Mouse (Mus musculus): ENCODE measurements around the gene Tmed1. TPM values are rescaled to one million over a fixed set of nuclear protein-coding genes. Genes with fewer than 3 reads are reported as not detected.
"Not testable (repeated sequence)": the region's sequence is repeated elsewhere in the genome, so short reads cannot be mapped to it uniquely, and the experiment has no call there.

The Tmed1 gene
- polyA plus RNA-seq, 1 experiment from 2014 or later = 83.5 TPM

GRCm38 (mm10) chr9:21497050-21497542 is 13.0 kb downstream of the Tmed1 start:
- ATAC-seq (replicated peaks; ENCODE audit: low FRiP score) = no peak
- Histone ChIP-seq H3K27ac (ENCODE audit: low read depth, low read length) (no peak overlapping the region), H3K4me2 (ENCODE audit: low read depth, low read length, severe bottlenecking) (no peak overlapping the region), H3K27me3 (ENCODE audit: control insufficient read depth, insufficient read depth, low read length) (no peaks in the 10 kb centered on the region), H3K36me3 (ENCODE audit: control insufficient read depth, insufficient read depth, low read length) (no peaks in the 10 kb centered on the region), H3K4me1 (replicated peaks; ENCODE audit: control insufficient read depth, insufficient read depth, low read length) (no peaks in the 10 kb centered on the region), H3K9me3 (ENCODE audit: control insufficient read depth, low read length) (no peaks in the 10 kb centered on the region), H3K4me3 (ENCODE audit: low read depth, low read length) (no peak overlapping the region), H3K9ac (ENCODE audit: low read length) (no peak overlapping the region)
- WGBS = 89% methylated on average over 16 of the region's 16 CpGs
- no peak for DNase-seq (ENCODE audit: low spot score)

GRCm38 (mm10) chr9:21496308-21497049 is 13.6 kb downstream of the Tmed1 start:
- 85% methylated on average over 17 of the region's 19 CpGs for WGBS
- Histone ChIP-seq H3K9me3 (ENCODE audit: control insufficient read depth, low read length) (no peaks in the 10 kb centered on the region), H3K36me3 (ENCODE audit: control insufficient read depth, insufficient read depth, low read length) (no peaks in the 10 kb centered on the region), H3K27ac (ENCODE audit: low read depth, low read length) (peak overlapping the region; percentile 12; the same call in 1 of the 2 replicates), H3K27me3 (ENCODE audit: control insufficient read depth, insufficient read depth, low read length) (no peaks in the 10 kb centered on the region), H3K4me2 (ENCODE audit: low read depth, low read length, severe bottlenecking) (0 out of 2 replicates have a peak overlapping the region, but pooled peaks have one; percentile 5), H3K4me1 (replicated peaks; ENCODE audit: control insufficient read depth, insufficient read depth, low read length) (no peaks in the 10 kb centered on the region), H3K4me3 (ENCODE audit: low read depth, low read length) (no peak overlapping the region), H3K9ac (ENCODE audit: low read length) (no peak overlapping the region; the same call in 1 of the 2 replicates)
- DNase-seq (ENCODE audit: low spot score) (no peak), ATAC-seq (replicated peaks; ENCODE audit: low FRiP score) (no peak)

DNA sequence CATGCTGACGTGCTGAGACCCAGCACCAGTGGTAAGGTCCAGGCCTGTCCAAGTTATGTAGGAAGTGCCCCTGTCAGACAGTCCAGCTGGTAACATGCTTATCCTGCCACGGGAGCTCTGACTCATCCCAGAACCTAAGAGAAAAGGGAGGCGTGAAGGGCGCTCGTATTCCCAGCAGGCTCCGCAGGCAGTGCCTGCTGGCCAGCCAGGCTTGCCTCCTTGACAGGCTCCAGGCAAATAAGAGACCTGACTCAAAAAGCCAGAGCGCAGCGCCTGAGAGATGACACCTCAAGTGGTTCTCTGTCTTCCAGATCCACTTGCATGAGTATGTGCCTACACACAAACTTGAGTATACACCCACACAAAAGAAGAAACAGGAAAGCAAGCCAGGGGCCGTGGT is 15.3 kb downstream of the Tmed1 start:
- Histone ChIP-seq H3K4me1 (replicated peaks; ENCODE audit: control insufficient read depth, insufficient read depth, low read length) (no peaks in the 10 kb centered on the region), H3K27ac (ENCODE audit: low read depth, low read length) (no peak overlapping the region), H3K4me3 (ENCODE audit: low read depth, low read length) (no peak overlapping the region), H3K27me3 (ENCODE audit: control insufficient read depth, insufficient read depth, low read length) (no peaks in the 10 kb centered on the region), H3K9me3 (ENCODE audit: control insufficient read depth, low read length) (no peaks in the 10 kb centered on the region), H3K9ac (ENCODE audit: low read length) (no peak overlapping the region), H3K4me2 (ENCODE audit: low read depth, low read length, severe bottlenecking) (no peak overlapping the region), H3K36me3 (ENCODE audit: control insufficient read depth, insufficient read depth, low read length) (no peaks in the 10 kb centered on the region)
- WGBS = 89% methylated on average over 9 of the region's 9 CpGs
- no peak for ATAC-seq (replicated peaks; ENCODE audit: low FRiP score)
- DNase-seq (ENCODE audit: low spot score) = no peak

- DNase-seq (ENCODE audit: low spot score) = no peak
- Histone ChIP-seq H3K36me3 (ENCODE audit: control insufficient read depth, insufficient read depth, low read length) (no peaks in the 10 kb centered on the region), H3K27ac (ENCODE audit: low read depth, low read length) (no peak overlapping the region), H3K9me3 (ENCODE audit: control insufficient read depth, low read length) (no peaks in the 10 kb centered on the region), H3K4me3 (ENCODE audit: low read depth, low read length) (no peak overlapping the region), H3K4me2 (ENCODE audit: low read depth, low read length, severe bottlenecking) (no peak overlapping the region), H3K9ac (ENCODE audit: low read length) (no peak overlapping the region), H3K4me1 (replicated peaks; ENCODE audit: control insufficient read depth, insufficient read depth, low read length) (no peaks in the 10 kb centered on the region), H3K27me3 (ENCODE audit: control insufficient read depth, insufficient read depth, low read length) (no peaks in the 10 kb centered on the region)
- 53% methylated on average over 2 of the region's 2 CpGs for WGBS
- ATAC-seq (replicated peaks; ENCODE audit: low FRiP score) = no peak
Measured at GRCm38 (mm10) chr9:21493907-21494306, 16.1 kb downstream of the Tmed1 start.

GRCm38 (mm10) chr9:21490696-21491095 is 19.4 kb downstream of the Tmed1 start:
- no peaks in the 10 kb centered on the region for H3K27me3 ChIP-seq (ENCODE audit: control insufficient read depth, insufficient read depth, low read length)
- H3K27ac ChIP-seq (ENCODE audit: low read depth, low read length) = no peak overlapping the region
- no peak for DNase-seq (ENCODE audit: low spot score)
- no peak overlapping the region for H3K9ac ChIP-seq (ENCODE audit: low read length)
- no peaks in the 10 kb centered on the region for H3K4me1 ChIP-seq (replicated peaks; ENCODE audit: control insufficient read depth, insufficient read depth, low read length)
- H3K4me2 ChIP-seq (ENCODE audit: low read depth, low read length, severe bottlenecking) = no peak overlapping the region
- no peak for ATAC-seq (replicated peaks; ENCODE audit: low FRiP score)
- H3K4me3 ChIP-seq (ENCODE audit: low read depth, low read length) = no peak overlapping the region
- 91% methylated on average over 9 of the region's 9 CpGs for WGBS
- H3K36me3 ChIP-seq (ENCODE audit: control insufficient read depth, insufficient read depth, low read length) = peaks cover 1% of the 10 kb centered on the region; the same call in 1 of the 2 replicates
- no peaks in the 10 kb centered on the region for H3K9me3 ChIP-seq (ENCODE audit: control insufficient read depth, low read length)

GRCm38 (mm10) chr9:21488246-21488645 is 21.8 kb downstream of the Tmed1 start:
- H3K36me3 ChIP-seq (ENCODE audit: control insufficient read depth, insufficient read depth, low read length); H3K9me3 ChIP-seq (ENCODE audit: control insufficient read depth, low read length); DNase-seq (ENCODE audit: low spot score); H3K9ac ChIP-seq (ENCODE audit: low read length); H3K4me1 ChIP-seq (replicated peaks; ENCODE audit: control insufficient read depth, insufficient read depth, low read length); ATAC-seq (replicated peaks; ENCODE audit: low FRiP score); H3K4me3 ChIP-seq (ENCODE audit: low read depth, low read length); H3K27ac ChIP-seq (ENCODE audit: low read depth, low read length); H3K4me2 ChIP-seq (ENCODE audit: low read depth, low read length, severe bottlenecking); H3K27me3 ChIP-seq (ENCODE audit: control insufficient read depth, insufficient read depth, low read length): not testable (repeated sequence)
- 100% methylated on average over 1 of the region's 2 CpGs for WGBS

DNA sequence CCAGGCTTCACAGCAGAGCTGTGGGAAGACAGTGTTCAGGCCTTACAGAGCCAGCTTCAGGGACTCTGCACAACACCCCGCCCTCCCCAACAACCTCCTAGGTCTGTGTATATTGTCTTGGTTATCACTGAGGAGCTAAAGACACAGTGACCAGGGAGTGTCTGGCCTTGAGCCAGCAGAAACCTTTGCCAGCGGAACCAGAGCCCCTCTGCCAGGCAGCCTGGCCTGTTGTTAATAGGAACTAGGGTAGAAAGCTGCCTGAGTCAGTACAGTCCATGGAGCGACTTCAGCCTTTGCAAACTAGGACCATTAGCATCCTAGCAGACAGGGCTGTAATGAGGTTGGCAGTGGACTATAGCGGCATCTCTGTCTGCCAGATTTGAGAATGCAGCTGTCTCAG is 26.0 kb downstream of the Tmed1 start:
- H3K9ac ChIP-seq (ENCODE audit: low read length) = no peak overlapping the region
- DNase-seq (ENCODE audit: low spot score) (no peak), ATAC-seq (replicated peaks; ENCODE audit: low FRiP score) (no peak)
- H3K4me3 ChIP-seq (ENCODE audit: low read depth, low read length) = no peak overlapping the region
- no peaks in the 10 kb centered on the region for H3K9me3 ChIP-seq (ENCODE audit: control insufficient read depth, low read length)
- no peaks in the 10 kb centered on the region for H3K4me1 ChIP-seq (replicated peaks; ENCODE audit: control insufficient read depth, insufficient read depth, low read length)
- no peak overlapping the region for H3K27ac ChIP-seq (ENCODE audit: low read depth, low read length)
- WGBS = 95% methylated on average over 4 of the region's 4 CpGs
- no peak overlapping the region for H3K4me2 ChIP-seq (ENCODE audit: low read depth, low read length, severe bottlenecking)
- H3K36me3 ChIP-seq (ENCODE audit: control insufficient read depth, insufficient read depth, low read length) = peaks cover 3% of the 10 kb centered on the region; the same call in 1 of the 2 replicates
- no peaks in the 10 kb centered on the region for H3K27me3 ChIP-seq (ENCODE audit: control insufficient read depth, insufficient read depth, low read length)

- Histone ChIP-seq H3K4me1 (replicated peaks; ENCODE audit: control insufficient read depth, insufficient read depth, low read length) (no peaks in the 10 kb centered on the region), H3K9ac (ENCODE audit: low read length) (no peak overlapping the region), H3K9me3 (ENCODE audit: control insufficient read depth, low read length) (peaks cover 5% of the 10 kb centered on the region), H3K27me3 (ENCODE audit: control insufficient read depth, insufficient read depth, low read length) (no peaks in the 10 kb centered on the region), H3K4me2 (ENCODE audit: low read depth, low read length, severe bottlenecking) (no peak overlapping the region), H3K4me3 (ENCODE audit: low read depth, low read length) (no peak overlapping the region), H3K27ac (ENCODE audit: low read depth, low read length) (no peak overlapping the region), H3K36me3 (ENCODE audit: control insufficient read depth, insufficient read depth, low read length) (peaks cover 14% of the 10 kb centered on the region; the same call in 1 of the 2 replicates)
- DNase-seq (ENCODE audit: low spot score) (no peak), ATAC-seq (replicated peaks; ENCODE audit: low FRiP score) (no peak)
- 96% methylated on average over 6 of the region's 6 CpGs for WGBS
Measured at GRCm38 (mm10) chr9:21477707-21478106, 32.3 kb downstream of the Tmed1 start.

DNA sequence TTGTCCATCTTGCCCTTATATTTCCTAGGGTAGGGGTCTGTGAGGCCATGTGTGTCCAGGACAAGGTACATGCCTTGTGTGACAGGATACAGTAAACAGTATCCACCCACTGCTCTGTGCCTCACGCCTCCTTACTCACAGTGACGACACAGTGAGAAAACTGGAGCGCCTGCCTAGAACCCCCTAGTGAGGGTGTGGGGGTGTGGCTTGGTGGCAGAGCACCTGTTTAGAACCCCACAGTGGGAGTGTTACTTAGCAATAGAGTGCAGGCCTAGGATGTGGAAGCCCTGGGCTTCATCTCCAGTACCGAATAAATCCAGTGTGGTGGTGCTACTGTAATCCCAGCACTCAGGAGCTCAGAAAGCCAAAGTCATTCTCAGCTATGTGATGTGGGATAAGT is 37.1 kb downstream of the Tmed1 start:
- no peak for DNase-seq (ENCODE audit: low spot score)
- H3K4me3 ChIP-seq (ENCODE audit: low read depth, low read length) = no peak overlapping the region
- H3K9ac ChIP-seq (ENCODE audit: low read length) = no peak overlapping the region
- 91% methylated on average over 4 of the region's 4 CpGs for WGBS
- ATAC-seq (replicated peaks; ENCODE audit: low FRiP score) = no peak
- no peak overlapping the region for H3K4me2 ChIP-seq (ENCODE audit: low read depth, low read length, severe bottlenecking)
- H3K36me3 ChIP-seq (ENCODE audit: control insufficient read depth, insufficient read depth, low read length) = peaks cover 12% of the 10 kb centered on the region; the same call in 1 of the 2 replicates
- H3K27me3 ChIP-seq (ENCODE audit: control insufficient read depth, insufficient read depth, low read length) = no peaks in the 10 kb centered on the region
- no peaks in the 10 kb centered on the region for H3K4me1 ChIP-seq (replicated peaks; ENCODE audit: control insufficient read depth, insufficient read depth, low read length)
- H3K9me3 ChIP-seq (ENCODE audit: control insufficient read depth, low read length) = peaks cover 4% of the 10 kb centered on the region
- H3K27ac ChIP-seq (ENCODE audit: low read depth, low read length) = no peak overlapping the region

Measured in forebrain, embryonic 11.5 days (tissue).